Mouse (Mus musculus) cortical plate, adult 2 months (tissue): Measurements from ENCODE around the gene Syk. TPM values are rescaled to one million over a fixed set of nuclear protein-coding genes. Genes with fewer than 3 reads are reported as not detected.
A peak's percentile ranks its signal among the peaks of the same experiment; 100 is the strongest.

Experiments used
- H3K27ac ChIP-seq: fragments of 200-500 bp; 2 replicates; pipeline ENCODE4 v1.5.1; 2012; ENCODE audit warnings: low read length, control low read depth, inconsistent platforms; ENCODE audit not compliant: insufficient read depth
- H3K4me1 ChIP-seq: fragments of 200-500 bp; 2 replicates; pipeline ENCODE4 v1.6.1; 2011; ENCODE audit warnings: low read length; ENCODE audit not compliant: control insufficient read depth, insufficient read depth
- H3K4me3 ChIP-seq: fragments of 200-500 bp; 2 replicates; pipeline ENCODE4 v1.5.1; 2011; ENCODE audit warnings: mild to moderate bottlenecking, low read length, control low read depth; ENCODE audit not compliant: insufficient read depth
- CTCF ChIP-seq: fragments of 200-500 bp; IDR thresholded peaks from 2 replicates; pipeline ENCODE4 v1.5.1; 2011; ENCODE audit warnings: mild to moderate bottlenecking, control low read depth, low read length; ENCODE audit not compliant: insufficient read depth; ENCODE audit errors: extremely low read depth
- POLR2A ChIP-seq: fragments of 200-500 bp; IDR thresholded peaks from 2 replicates; pipeline ENCODE4 v1.6.1; 2011; ENCODE audit warnings: mild to moderate bottlenecking, low read length, control low read depth; ENCODE audit not compliant: insufficient read depth; ENCODE audit errors: extremely low read depth
- polyA plus RNA-seq: library from polyadenylated mRNA; depleted of rRNA; stranded (reverse); fragments of >200 nt; gene quantifications from 2 replicates; pipeline ENCODE4 v1.2.3, GENCODE M21; 2012

Gene Syk
- polyA plus RNA-seq, 1 experiment, result 3.3 TPM

GRCm38 (mm10) chr13:52615085-52615484 is 32.1 kb downstream of the Syk start:
- no peak overlapping the region for H3K4me3 ChIP-seq
- TF ChIP-seq CTCF (no peak), POLR2A (no peak)
- no peak overlapping the region for H3K27ac ChIP-seq
- no peaks in the 10 kb centered on the region for H3K4me1 ChIP-seq

GRCm38 (mm10) chr13:52617096-52617714 is 34.2 kb downstream of the Syk start:
- no peaks in the 10 kb centered on the region for H3K4me1 ChIP-seq
- TF ChIP-seq CTCF, result no peak
- TF ChIP-seq POLR2A, result no peak
- no peak overlapping the region for H3K27ac ChIP-seq
- H3K4me3 ChIP-seq, result no peak overlapping the region

GRCm38 (mm10) chr13:52618592-52618991 is 35.6 kb downstream of the Syk start:
- H3K4me1 ChIP-seq, result no peaks in the 10 kb centered on the region
- H3K4me3 ChIP-seq, result no peak overlapping the region
- H3K27ac ChIP-seq, result no peak overlapping the region
- TF ChIP-seq CTCF, result no peak
- no peak for TF ChIP-seq POLR2A

GRCm38 (mm10) chr13:52619482-52619881 is 36.5 kb downstream of the Syk start:
- no peaks in the 10 kb centered on the region for H3K4me1 ChIP-seq
- no peak overlapping the region for H3K4me3 ChIP-seq
- TF ChIP-seq CTCF (no peak), POLR2A (no peak)
- no peak overlapping the region for H3K27ac ChIP-seq

DNA sequence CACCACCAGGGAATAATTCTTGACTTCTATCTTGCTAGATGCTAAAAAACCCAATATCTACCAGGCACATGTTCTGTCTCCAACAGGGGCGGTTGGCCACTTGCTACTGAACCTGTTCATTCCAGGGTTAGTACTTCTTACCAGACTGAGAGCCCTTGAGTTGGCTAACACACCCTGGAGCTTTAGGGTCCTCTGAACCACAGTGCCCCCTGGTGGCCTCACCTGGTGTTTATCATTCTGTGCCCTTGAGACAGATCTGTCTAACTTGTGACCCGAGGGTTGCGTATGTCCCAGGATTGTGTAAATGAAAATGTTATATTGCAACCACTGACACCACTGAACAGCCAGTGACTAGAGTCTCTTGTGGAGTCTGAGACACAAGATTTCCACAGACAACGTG is 41.1 kb downstream of the Syk start:
- Histone ChIP-seq H3K27ac (no peak overlapping the region), H3K4me1 (no peaks in the 10 kb centered on the region), H3K4me3 (no peak overlapping the region)
- TF ChIP-seq POLR2A (no peak), CTCF (peak; percentile 73)

DNA sequence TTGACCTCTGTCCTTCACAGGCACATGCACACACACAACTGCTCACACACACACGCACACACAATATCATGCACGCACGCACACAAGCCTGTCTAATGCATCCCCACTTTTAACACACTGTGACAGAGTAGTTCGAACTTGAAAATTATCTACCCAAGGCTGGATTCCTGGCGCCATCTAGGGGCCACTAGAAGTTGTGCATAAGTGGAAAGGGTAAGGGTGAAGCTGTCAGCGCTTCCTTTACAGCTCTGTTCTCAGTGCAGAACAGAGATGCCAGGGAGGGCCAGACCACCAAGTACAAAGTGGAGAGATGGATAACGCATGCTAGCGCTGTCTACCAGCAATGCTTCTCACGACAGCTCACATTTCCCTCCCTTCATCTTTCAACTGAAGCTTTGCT is 45.6 kb downstream of the Syk start:
- Histone ChIP-seq H3K4me3 (no peak overlapping the region), H3K27ac (no peak overlapping the region), H3K4me1 (no peaks in the 10 kb centered on the region)
- TF ChIP-seq CTCF (peak; percentile 88), POLR2A (no peak)

DNA sequence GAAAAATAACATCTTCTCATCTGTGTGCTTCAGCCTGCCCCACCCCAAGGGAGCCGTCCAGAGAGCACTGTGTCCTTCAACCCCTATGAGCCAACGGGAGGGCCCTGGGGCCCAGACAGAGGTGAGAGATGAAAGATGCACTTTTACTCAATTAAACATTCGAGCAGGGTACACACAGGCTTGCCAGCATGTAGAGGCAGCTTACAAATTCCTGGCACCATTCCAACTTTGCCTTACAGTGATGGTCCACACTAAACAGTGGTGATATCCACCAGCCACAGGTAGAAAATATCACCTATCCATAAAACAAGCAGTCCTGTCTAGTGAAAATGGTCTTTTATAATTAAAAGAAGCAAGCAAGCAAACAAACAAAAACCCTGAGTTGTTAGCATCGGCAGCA is 48.7 kb downstream of the Syk start:
- no peak for TF ChIP-seq CTCF
- no peak for TF ChIP-seq POLR2A
- Histone ChIP-seq H3K27ac (no peak overlapping the region), H3K4me1 (no peaks in the 10 kb centered on the region), H3K4me3 (no peak overlapping the region)

GRCm38 (mm10) chr13:52635484-52635883 is 52.5 kb downstream of the Syk start:
- no peak overlapping the region for H3K27ac ChIP-seq
- no peak overlapping the region for H3K4me3 ChIP-seq
- TF ChIP-seq CTCF (no peak), POLR2A (no peak)
- no peaks in the 10 kb centered on the region for H3K4me1 ChIP-seq

GRCm38 (mm10) chr13:52636176-52636748 is 53.3 kb downstream of the Syk start:
- Histone ChIP-seq H3K4me3 (no peak overlapping the region), H3K4me1 (no peaks in the 10 kb centered on the region), H3K27ac (no peak overlapping the region)
- TF ChIP-seq CTCF, result no peak

DNA sequence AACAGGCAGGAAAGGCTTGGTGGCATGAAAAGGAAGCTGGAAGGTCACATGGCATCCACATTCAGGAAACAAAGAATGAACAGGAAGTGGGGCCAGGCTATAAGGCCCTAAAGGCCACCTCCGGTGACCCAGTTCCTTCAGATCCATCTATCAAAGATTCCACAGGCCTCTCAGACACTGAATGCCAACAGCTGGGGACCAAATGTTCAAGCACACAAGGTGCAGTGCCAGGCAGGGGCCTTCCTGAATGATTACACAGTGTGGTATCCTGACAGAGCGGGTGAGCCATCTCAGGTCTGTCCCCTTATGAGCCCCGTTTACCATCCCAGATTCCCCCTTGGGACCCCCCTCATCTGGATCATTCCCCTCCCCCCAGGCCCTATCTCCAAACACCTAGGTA is 63.6 kb downstream of the Syk start:
- no peak overlapping the region for H3K27ac ChIP-seq
- no peak overlapping the region for H3K4me3 ChIP-seq
- no peaks in the 10 kb centered on the region for H3K4me1 ChIP-seq
- TF ChIP-seq POLR2A (no peak), CTCF (no peak)
